Mouse (Mus musculus) kidney, postnatal 10 days (tissue): Measurements from ENCODE around the gene Atp2b1.

Experiments
- DNase-seq: peaks from one replicate; pipeline ENCODE4 v3.0.0; 2021; ENCODE audit warnings: mixed read lengths

Gene Atp2b1

DNA sequence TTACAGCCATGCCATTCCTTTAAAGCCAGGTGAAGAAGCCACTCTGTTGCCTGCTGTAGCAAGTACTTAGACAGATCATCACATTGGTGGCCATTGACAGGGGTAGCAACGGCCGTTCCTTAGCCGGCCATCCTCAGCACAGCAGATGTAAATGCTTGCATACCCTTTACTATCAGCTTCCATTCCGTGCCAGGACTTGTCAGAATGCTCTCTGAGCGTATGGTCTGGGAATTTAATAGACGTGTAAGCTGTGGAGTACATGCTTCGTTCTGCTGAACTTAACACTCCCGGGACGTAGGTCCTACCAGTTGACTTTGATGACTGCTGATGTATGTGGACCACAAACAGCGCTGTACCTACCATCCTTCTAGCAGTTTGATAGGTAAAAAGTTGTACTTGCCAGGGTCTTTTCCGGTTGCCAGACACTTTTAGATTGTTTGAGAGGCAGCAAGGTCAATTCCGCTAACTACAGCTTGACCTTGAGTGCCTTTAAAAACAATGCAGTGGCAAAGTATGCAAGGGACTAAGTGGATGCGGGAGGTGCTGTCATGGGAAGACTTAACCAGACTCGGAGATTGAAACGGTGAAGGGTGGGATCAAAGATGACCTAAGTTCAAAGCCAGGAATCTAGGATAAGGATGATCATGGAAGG is 53.2 kb downstream of the Atp2b1 start:
- DNase-seq, result no peak

- DNase-seq, result no peak
Measured at GRCm38 (mm10) chr10:98970917-98971316, 56.7 kb downstream of the Atp2b1 start.

GRCm38 (mm10) chr10:98972359-98972758 is 58.2 kb downstream of the Atp2b1 start:
- DNase-seq, result no peak

DNA sequence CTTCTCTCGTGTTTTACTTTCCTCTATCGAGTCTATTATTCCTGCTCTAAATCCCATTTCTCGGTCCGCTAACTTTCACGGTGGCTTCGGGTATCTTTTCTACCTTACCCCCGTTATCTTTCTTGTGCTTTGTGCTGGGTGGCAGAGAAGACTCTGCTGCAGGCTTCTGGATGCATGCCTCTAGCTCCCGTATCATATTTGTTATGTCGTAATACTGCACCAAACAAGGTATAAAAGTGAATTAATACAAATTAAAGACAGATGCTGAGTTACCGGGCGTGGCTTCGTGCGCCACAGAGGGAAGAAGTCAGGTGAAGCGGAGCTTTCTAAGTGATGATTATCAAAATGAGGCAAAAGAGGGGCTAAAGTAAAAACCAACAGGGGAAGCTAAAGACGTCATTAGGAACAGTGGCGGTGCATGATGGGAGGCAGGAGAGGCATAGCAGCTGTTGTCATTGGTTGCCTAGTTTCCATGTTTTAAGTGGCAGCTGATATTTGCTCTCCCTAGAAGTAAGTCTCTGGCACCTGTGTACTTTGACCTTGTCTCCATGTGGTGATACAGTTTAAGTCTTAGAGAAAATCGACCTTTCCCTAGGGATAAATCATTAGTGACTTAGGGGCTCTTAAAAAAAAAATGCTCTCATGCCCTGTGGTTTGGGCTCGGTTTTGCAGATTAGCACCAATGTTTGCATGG is 58.9 kb downstream of the Atp2b1 start:
- no peak for DNase-seq

DNA sequence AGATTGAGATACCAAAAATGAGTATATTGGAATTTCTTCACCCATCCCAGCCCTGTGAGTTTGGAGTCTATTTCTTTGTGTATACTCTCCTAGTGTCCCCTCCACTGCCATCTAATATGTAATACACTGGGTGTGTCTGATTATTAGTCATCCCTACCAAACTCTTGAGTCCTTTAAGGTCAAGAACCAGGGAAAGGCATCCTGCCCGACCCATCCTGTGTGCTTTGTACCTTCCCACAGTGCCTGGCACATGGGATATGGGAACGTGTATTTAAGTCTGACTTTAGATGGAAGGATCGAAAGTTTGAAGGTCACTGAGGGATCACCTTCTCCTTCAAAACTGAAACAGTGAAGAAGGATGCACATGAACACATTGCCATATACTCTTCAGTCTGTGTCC is 60.4 kb downstream of the Atp2b1 start:
- DNase-seq, result no peak

DNA sequence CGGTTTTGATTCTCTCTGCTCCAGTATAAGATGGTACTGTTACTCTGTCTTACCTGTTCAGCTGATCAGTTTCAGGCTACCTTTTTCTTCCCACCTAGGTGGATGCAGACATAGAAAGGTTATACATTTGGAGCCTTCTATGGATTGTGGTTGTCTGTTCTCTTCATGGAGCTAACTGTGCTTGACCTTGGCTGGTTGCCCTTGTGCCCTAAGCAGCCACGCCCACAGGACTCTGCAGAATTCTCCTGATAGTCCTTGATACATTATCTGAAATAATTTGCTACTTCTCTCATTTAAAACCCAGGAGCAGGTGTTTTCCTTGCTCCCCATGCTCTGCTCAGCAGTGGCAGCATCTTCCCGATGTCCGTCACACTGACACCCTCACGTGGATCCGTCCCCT is 61.4 kb downstream of the Atp2b1 start:
- DNase-seq, result no peak

DNA sequence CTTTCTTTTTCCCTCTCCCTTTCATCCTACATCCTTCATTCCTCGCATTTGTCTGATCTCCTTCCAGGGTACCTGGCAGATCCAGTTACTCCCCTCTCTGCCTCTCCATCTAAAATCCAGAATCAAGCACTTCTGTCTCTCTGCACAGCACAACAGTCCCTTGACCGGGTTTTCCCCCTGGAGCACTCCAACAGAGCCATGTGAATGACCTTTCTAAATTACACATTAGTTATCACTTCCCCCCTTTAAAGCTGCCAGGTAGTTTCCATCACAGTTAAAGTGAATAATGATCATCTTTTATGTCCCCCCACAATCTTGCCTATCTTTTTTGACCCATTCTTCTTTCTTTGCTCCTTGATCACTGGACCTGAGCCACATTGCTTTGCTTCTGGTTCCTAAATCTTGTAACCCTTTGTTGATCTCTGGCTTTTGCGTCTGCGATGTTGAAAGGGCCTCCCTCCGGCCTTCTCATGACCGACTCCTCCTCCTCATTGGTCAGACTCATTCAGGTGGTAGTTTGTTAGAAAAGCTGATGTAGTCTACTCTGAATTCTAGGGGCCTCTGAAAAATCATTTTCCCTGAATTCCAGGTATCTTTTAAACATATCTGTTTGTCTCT is 62.8 kb downstream of the Atp2b1 start:
- DNase-seq, result no peak

- no peak for DNase-seq
Measured at GRCm38 (mm10) chr10:98978766-98979165, 64.6 kb downstream of the Atp2b1 start.

DNA sequence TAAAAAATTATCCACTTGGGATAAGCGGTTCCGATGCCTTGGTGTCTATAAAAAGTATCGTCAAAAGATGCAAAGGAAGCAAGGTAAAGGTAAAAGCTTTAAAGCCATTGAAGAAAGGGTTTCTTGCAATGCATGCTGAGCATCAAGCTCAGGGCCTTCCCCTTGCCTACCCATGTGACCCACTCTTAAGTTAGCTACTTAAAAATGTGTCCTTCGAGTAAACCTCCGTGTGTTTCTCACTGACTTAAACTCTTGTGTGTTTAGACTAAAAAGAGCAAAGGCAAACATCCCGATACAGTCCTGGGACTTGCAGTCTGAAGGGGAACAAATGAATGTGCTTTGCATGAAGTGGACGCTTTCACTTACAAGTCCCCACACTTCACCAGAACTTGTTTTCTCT is 65.1 kb downstream of the Atp2b1 start:
- no peak for DNase-seq

- DNase-seq, result no peak
Measured at GRCm38 (mm10) chr10:98979951-98980350, 65.7 kb downstream of the Atp2b1 start.

- no peak for DNase-seq
Measured at GRCm38 (mm10) chr10:98991964-98992363, 77.8 kb downstream of the Atp2b1 start.

GRCm38 (mm10) chr10:98993186-98993585 is 79.0 kb downstream of the Atp2b1 start:
- DNase-seq, result no peak

- DNase-seq, result peak; percentile 25
Measured at GRCm38 (mm10) chr10:98995016-98995747, 81.0 kb downstream of the Atp2b1 start.

GRCm38 (mm10) chr10:99004866-99005265 is 90.7 kb downstream of the Atp2b1 start:
- DNase-seq, result no peak

DNA sequence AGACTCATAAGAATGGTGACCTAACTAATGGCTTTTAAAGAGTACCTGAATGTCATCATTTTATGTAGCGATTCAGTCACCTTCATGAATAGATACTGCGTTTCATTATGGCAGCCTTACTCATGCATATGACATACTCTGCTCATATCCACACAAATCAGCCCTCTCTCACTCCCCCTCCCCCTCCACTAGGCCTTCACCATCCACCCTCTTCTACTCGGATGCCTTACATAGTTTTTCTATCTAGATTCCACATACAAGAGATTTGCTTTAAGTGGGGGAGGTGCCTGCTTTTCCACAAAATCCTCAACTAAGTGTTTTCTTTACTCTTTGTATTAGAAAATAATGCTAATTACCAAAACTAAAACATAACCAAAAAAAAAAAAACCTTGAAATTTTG is 96.9 kb downstream of the Atp2b1 start:
- DNase-seq, result no peak

DNA sequence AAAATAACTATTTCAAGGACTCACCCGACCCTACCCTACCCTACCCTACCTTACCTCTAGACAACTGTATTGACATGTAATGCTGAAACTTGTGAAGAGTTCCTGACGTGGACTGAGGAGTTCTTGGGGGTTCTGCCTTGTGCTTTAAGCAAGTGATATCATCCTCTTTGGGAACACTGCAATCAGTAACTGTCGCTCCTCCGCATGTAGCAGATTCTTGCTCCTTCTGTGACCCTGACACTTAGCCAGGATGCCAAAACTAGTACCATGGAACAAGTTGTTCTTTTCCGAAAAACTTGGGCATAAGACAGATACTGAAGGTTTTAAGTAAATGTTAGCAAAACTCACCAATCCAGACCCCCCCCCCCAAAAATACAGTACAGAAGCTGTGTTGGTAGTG is 97.9 kb downstream of the Atp2b1 start:
- no peak for DNase-seq

DNA sequence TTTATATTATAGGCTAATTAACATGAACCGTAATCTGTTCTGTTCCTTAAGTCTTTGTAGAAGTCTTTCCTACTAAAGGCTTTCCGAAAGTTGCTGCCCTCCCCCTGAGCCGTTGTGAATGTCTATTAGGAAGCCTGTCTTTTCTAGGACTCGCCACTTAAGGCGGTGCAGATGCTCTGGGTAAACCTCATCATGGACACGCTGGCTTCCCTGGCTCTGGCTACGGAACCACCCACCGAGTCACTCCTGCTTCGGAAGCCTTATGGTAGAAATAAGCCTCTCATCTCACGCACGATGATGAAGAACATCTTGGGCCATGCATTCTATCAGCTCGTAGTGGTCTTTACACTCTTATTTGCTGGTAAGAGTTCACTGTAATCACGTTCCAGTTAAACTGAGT is 100.5 kb downstream of the Atp2b1 start:
- no peak for DNase-seq

- DNase-seq, result no peak
Measured at GRCm38 (mm10) chr10:99016996-99017395, 102.8 kb downstream of the Atp2b1 start.

DNA sequence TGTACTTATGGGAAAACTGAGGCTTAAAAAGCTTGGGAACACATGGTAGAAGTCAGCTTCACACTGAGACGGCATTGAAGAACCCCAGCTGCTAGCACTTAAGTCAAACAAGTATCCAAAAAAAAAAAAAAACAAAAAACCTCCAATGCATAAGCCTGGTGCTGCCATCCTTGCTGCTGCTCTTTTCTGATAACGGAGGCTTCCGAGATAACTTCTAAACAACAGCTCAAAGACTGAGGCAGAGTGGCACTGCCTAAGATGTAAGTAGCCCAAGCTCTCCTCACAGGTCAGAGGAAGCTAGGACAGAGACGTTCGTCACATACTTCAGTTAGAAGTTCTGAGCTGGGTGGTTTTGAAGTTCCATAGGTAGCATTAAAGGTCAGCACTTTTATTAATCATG is 113.3 kb downstream of the Atp2b1 start:
- no peak for DNase-seq

GRCm38 (mm10) chr10:99029844-99030243 is 115.6 kb downstream of the Atp2b1 start:
- DNase-seq, result no peak

DNA sequence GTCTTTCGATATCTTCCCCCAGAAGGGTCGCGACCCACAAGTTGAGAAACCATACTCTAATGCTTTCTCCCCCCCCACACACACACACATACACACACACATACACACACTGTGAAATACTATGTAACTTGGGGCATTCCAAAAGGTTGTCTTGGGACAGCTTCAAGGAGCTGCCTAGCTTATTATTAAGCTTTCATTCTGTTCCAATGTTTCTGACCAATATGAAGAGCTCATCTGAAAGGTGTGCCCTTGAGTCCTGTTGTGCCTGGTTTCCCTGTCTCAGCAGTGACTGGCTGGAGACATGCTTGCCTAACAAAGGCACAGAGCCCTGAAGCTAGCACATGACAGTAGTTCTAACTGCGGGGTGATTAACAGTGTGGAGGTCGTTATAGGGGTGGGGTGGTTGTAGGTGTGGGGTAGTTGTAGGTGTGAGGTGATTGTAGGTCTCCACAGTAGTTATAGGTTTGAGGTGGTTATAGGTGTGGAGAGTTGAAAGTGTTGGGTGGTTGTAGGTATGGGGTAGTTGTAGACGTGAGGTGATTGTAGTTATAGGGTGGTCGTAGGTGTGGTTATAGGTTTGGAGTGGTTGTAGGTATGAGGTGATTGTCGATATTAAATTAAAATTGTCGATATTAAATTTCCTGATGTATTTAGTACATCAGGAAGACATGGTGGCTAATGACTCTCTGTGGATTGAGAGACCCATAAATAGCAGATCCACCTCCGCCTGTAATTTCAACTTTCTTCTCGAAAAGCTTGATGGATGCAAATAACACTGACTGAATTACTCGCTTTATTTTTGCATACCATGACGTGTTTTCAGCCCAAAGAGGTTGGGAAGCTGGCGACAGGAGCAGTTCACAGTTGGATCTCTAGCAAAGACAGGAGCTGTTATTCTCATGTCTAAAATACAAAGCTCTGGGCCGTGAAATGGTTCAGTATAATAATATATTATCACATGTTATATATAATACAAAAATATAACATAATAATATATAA is 119.9 kb downstream of the Atp2b1 start:
- no peak for DNase-seq
